Mouse (Mus musculus): Measurements from ENCODE around the gene Drc3. TPM values are rescaled to one million over a fixed set of nuclear protein-coding genes. Genes with fewer than 3 reads are reported as not detected.

Gene Drc3
- total RNA-seq, 2 experiments from 2014 or later = 1.3 to 1.6 TPM

Other genes starting within 250 kb of the Drc3 start
- gene Rai1, start 248.3 kb upstream of the Drc3 start, total RNA-seq (2021) = 10 to 100 TPM; 27.7 to 37.6 TPM
- 10 to 100 TPM; 24.2 to 29.1 TPM for gene Srebf1, start 130.7 kb upstream of the Drc3 start, total RNA-seq (2021)
- gene Tom1l2, start 424 bp upstream of the Drc3 start, total RNA-seq (2021) = 10 to 100 TPM; 38.6 to 45.1 TPM
- gene Gid4, start 63.8 kb downstream of the Drc3 start, total RNA-seq (2021) = 10 to 100 TPM; 20.6 to 22.6 TPM
- 10 to 100 TPM; 29.8 to 37.0 TPM for gene Atpaf2, start 65.1 kb downstream of the Drc3 start, total RNA-seq (2021)
- 10 to 100 TPM; 32.6 to 34.0 TPM for gene Drg2, start 101.3 kb downstream of the Drc3 start, total RNA-seq (2021)
- under 1 TPM; 0.05 to 0.16 TPM for gene Myo15, start 116.0 kb downstream of the Drc3 start, total RNA-seq (2021)
- gene Alkbh5, start 183.1 kb downstream of the Drc3 start, total RNA-seq (2021) = 10 to 100 TPM; 73.2 to 73.7 TPM